Mouse (Mus musculus): ENCODE measurements around the gene Stim1.
"Not testable (repeated sequence)": the region's sequence is repeated elsewhere in the genome, so short reads cannot be mapped to it uniquely, and the experiment has no call there.

Gene Stim1

GRCm38 (mm10) chr7:102361297-102361696 is 93.7 kb downstream of the Stim1 start:
- DNase-seq (ENCODE audit: low read depth, low spot score): no peak

GRCm38 (mm10) chr7:102363853-102364252 is 96.2 kb downstream of the Stim1 start:
- no peak for DNase-seq (ENCODE audit: low read depth, low spot score)

DNA sequence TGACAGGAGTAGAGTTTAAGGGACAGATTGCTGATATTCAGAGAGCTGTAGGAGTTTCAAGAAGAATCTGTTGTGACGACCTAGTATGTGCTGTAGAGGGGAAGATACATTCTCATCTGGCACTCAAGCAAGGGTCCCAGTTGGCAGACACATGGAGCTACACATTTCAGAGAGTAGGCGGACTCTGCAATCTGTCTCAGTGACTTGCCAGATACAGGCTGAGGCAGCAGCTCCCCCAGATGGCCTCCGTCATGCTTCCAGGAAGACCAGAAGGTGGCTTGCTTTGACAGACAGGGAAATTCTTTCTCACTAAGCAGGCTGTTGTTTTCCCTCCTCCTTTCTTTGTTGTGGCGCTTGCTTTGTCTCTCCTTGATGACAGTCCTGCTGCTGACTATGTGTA is 102.1 kb downstream of the Stim1 start:
- DNase-seq (ENCODE audit: low read depth, low spot score): peak; percentile 1

DNA sequence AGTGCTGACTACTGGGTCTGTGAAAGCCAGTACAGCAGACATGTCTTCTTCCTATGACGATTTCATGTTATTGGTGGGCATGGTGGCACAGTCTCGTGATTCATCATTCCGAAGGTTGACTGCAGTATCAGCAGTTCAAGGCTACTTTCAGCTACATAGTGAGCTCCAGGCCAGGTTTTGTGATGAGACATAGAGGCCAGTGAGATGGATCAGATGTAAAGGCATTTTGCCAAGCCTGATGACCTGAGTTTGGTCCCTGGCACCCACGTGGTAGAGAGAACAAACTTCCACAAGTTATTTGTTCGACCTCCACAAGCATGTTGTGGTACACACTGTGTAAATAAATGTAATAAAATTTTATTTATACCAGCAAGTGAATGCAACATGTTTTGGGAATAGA is 102.9 kb downstream of the Stim1 start:
- no peak for DNase-seq (ENCODE audit: low read depth, low spot score)

DNA sequence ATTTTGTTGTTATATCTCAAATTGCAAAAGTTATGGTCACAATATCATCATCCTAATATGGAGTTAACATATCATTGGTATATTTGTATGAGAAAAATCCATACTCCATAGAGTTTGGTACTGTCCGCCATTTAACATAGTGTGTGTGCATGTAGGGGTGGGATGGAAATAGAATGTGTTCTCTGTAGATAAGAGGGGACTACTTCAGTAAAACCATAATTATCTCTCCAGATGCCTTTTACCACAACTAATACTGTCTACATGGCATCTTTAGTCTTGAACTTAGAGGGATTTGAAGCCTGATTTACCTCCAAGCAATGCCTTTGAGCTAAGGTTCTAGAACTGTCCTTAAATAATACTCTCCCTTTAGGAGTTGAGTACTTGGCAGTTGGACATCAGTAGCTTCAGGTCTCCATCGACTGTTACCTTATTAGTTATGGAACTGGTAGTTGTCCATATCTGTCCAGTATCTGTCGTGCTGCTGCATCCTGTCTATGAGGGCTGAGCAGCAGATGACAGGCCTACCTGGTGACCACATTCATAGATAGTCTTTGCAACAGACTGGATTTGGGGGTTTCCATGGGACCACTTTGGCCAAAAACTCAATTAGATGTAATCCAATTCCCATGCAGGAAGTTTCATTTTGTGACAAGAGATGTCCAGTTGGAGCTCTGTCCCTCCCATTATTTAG is 105.9 kb downstream of the Stim1 start:
- DNase-seq (ENCODE audit: low read depth, low spot score): no peak

DNA sequence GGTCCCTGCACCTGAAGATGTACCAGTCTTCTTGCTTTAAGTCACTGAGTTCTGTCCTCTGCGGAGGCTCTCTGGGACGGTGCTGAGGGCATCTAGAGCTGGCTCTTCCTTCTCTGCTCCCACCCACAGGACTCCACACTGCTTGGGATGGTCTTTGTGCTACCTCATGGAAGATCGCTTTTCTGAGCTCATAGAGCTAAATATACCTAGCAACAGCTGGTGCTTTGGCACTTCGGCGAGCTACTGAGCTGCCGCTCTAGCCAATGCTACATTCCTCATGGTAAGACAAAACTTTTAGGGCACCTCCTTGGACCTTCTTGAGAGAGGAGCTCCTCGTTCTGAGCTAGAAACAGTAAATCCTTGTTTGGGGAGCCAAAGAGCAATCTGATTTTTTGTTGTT is 115.6 kb downstream of the Stim1 start:
- DNase-seq (ENCODE audit: low read depth, low spot score): no peak

- no peak for DNase-seq (ENCODE audit: low read depth, low spot score)
Observed at GRCm38 (mm10) chr7:102385973-102386372, 118.4 kb downstream of the Stim1 start.

DNA sequence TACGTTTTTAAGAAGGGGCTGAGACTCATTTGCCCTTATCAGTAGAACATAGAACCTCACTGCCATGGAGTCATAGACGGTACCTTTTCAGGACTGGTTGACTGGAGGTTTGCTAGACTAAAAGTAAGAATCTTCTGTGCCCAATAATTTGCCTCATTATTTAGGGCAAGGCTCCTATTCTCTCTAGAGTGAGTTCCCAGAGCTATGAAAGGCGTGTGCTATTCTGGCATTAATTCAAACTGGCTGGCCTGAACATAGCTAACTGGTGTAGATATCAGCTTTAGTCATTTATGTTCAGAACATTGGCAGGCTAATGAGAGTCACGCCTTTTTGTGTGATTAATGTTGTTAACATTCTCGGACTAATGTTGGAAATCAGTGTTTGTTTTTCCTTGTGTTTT is 121.5 kb downstream of the Stim1 start:
- no peak for DNase-seq (ENCODE audit: low read depth, low spot score)

GRCm38 (mm10) chr7:102393898-102394297 is 126.3 kb downstream of the Stim1 start:
- DNase-seq (ENCODE audit: low read depth, low spot score): no peak

GRCm38 (mm10) chr7:102395894-102396293 is 128.3 kb downstream of the Stim1 start:
- DNase-seq (ENCODE audit: low read depth, low spot score): no peak

GRCm38 (mm10) chr7:102396331-102396730 is 128.7 kb downstream of the Stim1 start:
- no peak for DNase-seq (ENCODE audit: low read depth, low spot score)

DNA sequence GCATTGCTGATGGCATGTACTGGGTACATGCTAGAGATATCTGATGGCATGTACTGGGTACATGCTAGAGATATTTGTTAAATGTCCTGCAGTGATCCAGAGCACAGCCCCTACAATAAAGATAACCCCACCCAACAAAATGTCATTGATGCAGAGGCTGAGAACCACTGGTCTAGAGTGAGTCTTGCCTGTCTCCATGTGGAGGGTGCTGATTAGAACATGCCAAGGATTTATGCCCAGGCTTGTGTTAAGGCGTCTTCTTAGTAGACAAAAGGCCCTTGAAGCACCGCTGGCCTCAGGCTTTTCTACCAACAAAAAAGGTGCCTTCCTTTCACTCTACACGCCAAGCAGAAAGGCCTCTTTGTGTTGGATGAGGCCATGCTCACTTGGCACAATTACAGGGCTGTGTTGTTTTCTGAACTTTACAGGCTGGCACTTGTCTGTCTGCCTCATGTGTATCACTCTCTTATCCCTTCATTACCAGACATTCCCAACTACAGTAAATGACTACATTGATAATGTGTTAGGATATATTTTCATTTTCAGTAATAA is 131.7 kb downstream of the Stim1 start:
- DNase-seq (ENCODE audit: low read depth, low spot score): no peak

DNA sequence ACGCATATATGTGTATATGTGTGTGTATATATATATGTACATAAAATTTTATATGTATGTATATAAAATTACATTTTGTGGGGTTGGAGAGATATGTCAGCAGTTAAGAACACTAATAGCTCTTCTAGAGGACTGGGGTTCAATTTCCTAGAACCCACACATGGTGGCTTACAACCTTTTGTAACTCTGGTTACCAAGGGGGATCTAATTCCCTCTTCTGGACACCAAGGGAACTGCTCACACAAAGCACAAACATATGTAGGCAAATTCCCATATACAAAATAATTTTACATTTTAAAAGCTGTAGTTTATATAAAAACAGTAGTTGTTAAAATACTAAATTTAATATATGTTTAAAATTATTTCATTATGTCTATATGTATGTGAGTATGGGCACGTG is 136.5 kb downstream of the Stim1 start:
- no peak for DNase-seq (ENCODE audit: low read depth, low spot score)

DNA sequence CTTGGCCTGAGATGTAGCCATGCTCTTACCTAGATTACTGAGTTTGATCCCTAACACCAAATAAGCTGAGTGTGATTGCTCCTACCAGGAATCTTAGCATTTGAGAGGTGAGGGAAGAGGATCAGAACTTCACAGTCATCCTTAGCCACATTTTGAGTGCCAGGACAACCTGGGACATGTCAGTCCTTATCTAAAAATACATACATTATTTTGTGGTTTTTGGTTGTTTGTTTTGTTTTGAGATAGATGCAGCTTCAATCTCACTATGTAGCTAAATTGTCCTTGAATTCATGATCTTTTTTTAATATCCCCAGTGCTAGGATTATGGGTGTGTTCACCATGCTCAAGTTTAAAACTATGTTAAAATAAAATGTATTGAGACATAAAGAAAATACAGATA is 139.8 kb downstream of the Stim1 start:
- no peak for DNase-seq (ENCODE audit: low read depth, low spot score)

- DNase-seq (ENCODE audit: low read depth, low spot score): not testable (repeated sequence)
Observed at GRCm38 (mm10) chr7:102415272-102415671, 147.7 kb downstream of the Stim1 start.

GRCm38 (mm10) chr7:102415841-102416240 is 148.2 kb downstream of the Stim1 start:
- DNase-seq (ENCODE audit: low read depth, low spot score): no peak

DNA sequence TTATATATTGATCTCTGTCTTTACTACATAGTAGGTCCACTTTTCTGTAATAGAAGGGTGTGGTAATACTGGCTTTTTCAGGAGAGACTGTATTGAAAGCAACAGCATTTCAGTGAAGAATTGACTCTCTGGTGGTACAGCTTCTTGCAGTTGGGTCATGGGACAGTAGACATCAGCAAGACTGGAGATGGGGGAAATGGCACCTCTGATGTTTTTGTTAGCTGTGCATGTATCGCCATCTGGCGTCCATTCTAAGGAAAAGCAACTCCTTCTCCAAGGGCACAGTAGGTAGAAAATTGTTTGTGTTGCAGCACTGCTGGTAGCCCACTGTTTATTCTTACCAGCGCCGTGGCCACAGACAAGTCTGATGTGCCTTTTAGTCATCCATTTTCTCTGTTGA is 149.8 kb downstream of the Stim1 start:
- peak; percentile 56 for DNase-seq (ENCODE audit: low read depth, low spot score)

DNA sequence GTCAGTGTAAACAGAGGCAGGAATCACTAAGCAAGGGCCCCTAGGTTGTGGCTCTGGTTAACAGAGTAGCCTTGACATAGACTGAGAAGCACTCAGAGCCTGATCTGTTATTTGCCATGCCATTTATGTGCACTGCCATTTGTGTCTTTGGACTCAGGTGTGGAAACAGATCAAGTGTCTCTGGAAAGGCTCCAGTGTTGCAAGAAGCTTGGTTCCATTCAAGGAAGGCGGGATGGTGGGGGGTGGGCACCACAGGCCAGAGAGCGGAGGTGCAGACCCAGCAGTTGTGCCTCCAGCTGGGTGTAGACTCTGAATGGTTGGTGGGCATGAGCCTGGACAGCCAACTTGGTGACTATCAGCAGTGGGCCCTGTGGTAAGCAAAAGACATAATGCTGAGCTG is 154.4 kb downstream of the Stim1 start:
- DNase-seq (ENCODE audit: low read depth, low spot score): no peak

DNA sequence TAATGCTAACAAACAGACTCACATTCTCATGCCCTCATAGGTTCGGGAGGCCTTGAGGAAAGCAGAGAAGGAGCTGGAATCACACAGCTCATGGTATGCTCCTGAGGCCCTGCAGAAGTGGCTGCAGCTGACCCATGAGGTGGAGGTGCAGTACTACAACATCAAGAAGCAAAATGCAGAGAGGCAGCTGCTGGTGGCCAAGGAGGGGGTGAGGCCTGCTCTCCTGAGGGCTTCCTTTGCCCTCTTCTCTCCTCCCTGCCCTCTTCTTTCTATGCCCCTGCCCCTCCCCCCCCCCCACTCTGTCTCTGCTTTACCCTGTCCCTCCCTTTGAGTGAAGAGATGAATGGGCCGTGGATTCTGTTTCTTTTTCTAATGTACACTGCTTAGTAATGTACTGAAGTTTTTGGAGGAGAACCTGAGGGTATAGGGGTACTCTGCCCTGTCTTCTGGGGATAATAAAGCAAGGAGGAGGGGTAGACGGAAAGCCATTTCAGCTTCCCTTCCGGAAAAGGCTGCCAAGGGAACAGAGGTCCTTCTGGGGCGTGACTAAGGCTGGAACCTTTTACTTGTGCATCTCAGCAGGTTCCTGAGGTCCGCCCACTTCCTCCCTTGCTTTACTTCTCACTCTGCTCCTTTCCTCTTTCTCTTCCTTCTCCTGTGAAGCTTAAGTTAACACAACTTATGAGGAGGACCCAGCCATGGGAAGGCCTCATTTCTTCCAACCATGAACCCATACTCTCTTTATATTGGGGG is 158.5 kb downstream of the Stim1 start:
- no peak for DNase-seq (ENCODE audit: low read depth, low spot score)

DNA sequence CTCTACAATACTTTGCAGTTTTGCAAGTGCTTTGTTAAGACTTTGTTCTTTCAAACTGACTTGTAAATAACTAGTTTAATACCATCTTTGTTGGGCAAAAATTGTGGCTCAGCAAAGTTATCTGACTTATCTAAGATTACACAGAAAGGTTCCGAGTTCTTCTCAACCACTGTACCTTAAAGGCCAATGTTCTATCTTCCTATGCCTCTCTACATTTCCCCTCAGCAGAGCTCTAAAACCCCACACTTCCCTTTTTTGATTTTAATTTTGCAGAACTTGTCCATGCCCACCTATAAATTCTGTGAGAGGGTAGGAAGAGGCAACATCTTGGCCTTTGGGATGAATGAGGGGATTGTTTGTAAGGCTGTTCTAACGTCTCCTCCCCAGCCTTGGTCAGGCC is 166.7 kb downstream of the Stim1 start:
- no peak for DNase-seq (ENCODE audit: low read depth, low spot score)

- DNase-seq (ENCODE audit: low read depth, low spot score): no peak
Observed at GRCm38 (mm10) chr7:102440822-102441656, 173.4 kb downstream of the Stim1 start.

All from embryo, embryonic 11.5 days (tissue).